Mouse (Mus musculus) MEL (cell line): ENCODE measurements around the gene Neurod4. TPM values are rescaled to one million over a fixed set of nuclear protein-coding genes. Genes with fewer than 3 reads are reported as not detected.
A peak's percentile ranks its signal among the peaks of the same experiment; 100 is the strongest.

Source experiments
- DNase-seq: peaks from one replicate; pipeline ENCODE4 v3.0.0; 2011; ENCODE audit warnings: low read depth, low spot score
- H3K27ac ChIP-seq: 2 replicates; pipeline ENCODE4 v1.5.1; 2012; ENCODE audit warnings: low read depth, mild to moderate bottlenecking, control low read depth, low read length, moderate library complexity; ENCODE audit not compliant: control insufficient read depth
- H3K27me3 ChIP-seq, 2 experiments: fragments of 150-350 bp in 1 of 2; sonication (generic) in 1 of 2; 2 replicates each; pipeline ENCODE4 v1.6.1; 2012; ENCODE audit warnings: low read length in 2 of 2, mild to moderate bottlenecking in 2 of 2, improper control_type of control experiment in 1 of 2, moderate library complexity in 1 of 2; ENCODE audit not compliant: insufficient read depth in 2 of 2, control insufficient read depth in 1 of 2
- H3K36me3 ChIP-seq, 2 experiments: 2 replicates each; pipeline ENCODE4 v1.6.1; 2012 to 2014; ENCODE audit warnings: low read length in 2 of 2, improper control_type of control experiment in 1 of 2, inconsistent platforms in 1 of 2, mild to moderate bottlenecking in 1 of 2; ENCODE audit not compliant: insufficient read depth in 2 of 2, control insufficient read depth in 1 of 2
- H3K4me1 ChIP-seq, 2 experiments: fragments of 150-350 bp in 1 of 2; sonication (generic) in 1 of 2; 2 replicates each; pipeline ENCODE4 v1.6.1; 2012; ENCODE audit warnings: low read length in 2 of 2, improper control_type of control experiment in 1 of 2, mild to moderate bottlenecking in 1 of 2; ENCODE audit not compliant: insufficient read depth in 2 of 2, control insufficient read depth in 1 of 2
- H3K4me3 ChIP-seq, 2 experiments: fragments of 150-350 bp in 1 of 2; sonication (generic) in 1 of 2; 2 replicates each; pipeline ENCODE4 v1.5.1; 2012; ENCODE audit warnings: low read depth in 2 of 2, low read length in 2 of 2, mild to moderate bottlenecking in 2 of 2, moderate library complexity in 2 of 2, control low read depth in 1 of 2, improper control_type of control experiment in 1 of 2; ENCODE audit not compliant: control insufficient read depth in 1 of 2, insufficient read depth in 1 of 2
- H3K79me2 ChIP-seq: 2 replicates; pipeline ENCODE4 v1.6.1; 2012; ENCODE audit warnings: mild to moderate bottlenecking, low read length, moderate library complexity; ENCODE audit not compliant: control insufficient read depth, poor library complexity, insufficient read depth
- H3K9ac ChIP-seq: 2 replicates; pipeline ENCODE4 v1.6.1; 2012; ENCODE audit warnings: low read depth, mild to moderate bottlenecking, control low read depth, low read length, moderate library complexity; ENCODE audit not compliant: control insufficient read depth, poor library complexity, severe bottlenecking
- H3K9me3 ChIP-seq: fragments of 150-350 bp; sonication (generic); replicated peaks from 2 replicates; pipeline ENCODE4 v1.6.1; 2012; ENCODE audit warnings: mild to moderate bottlenecking, low read length, improper control_type of control experiment, moderate library complexity; ENCODE audit not compliant: insufficient read depth
- BHLHE40 ChIP-seq: IDR thresholded peaks from 2 replicates; pipeline ENCODE4 v1.6.1; 2012; ENCODE audit warnings: low read depth, mild to moderate bottlenecking, inconsistent platforms, low read length, improper control_type of control experiment, borderline replicate concordance
- CHD1 ChIP-seq: IDR thresholded peaks from 2 replicates; pipeline ENCODE4 v1.6.1; 2012; ENCODE audit warnings: low read depth, mild to moderate bottlenecking, inconsistent platforms, low read length, improper control_type of control experiment
- CHD2 ChIP-seq: IDR thresholded peaks from 2 replicates; pipeline ENCODE4 v1.6.1; 2011; ENCODE audit warnings: low read length, improper control_type of control experiment
- CTCF ChIP-seq, 3 experiments: IDR thresholded peaks in 2 of 3; conservative IDR thresholded peaks in 1 of 3; 2 replicates each; pipeline ENCODE4 v1.5.1; 2011 to 2012; ENCODE audit warnings: low read length in 3 of 3, low read depth in 2 of 3, mild to moderate bottlenecking in 2 of 3, improper control_type of control experiment in 1 of 3, inconsistent platforms in 1 of 3, mixed read lengths in 1 of 3, moderate library complexity in 1 of 3; ENCODE audit not compliant: control insufficient read depth in 1 of 3, insufficient read depth in 1 of 3, poor library complexity in 1 of 3, severe bottlenecking in 1 of 3
- E2F4 ChIP-seq: IDR thresholded peaks from 2 replicates; pipeline ENCODE4 v1.6.1; 2011; ENCODE audit warnings: low read depth, low read length, improper control_type of control experiment, borderline replicate concordance
- ELF1 ChIP-seq: IDR thresholded peaks from 2 replicates; pipeline ENCODE4 v1.6.1; 2014; ENCODE audit warnings: low read depth, mild to moderate bottlenecking, inconsistent platforms, low read length, improper control_type of control experiment, moderate library complexity
- EP300 ChIP-seq, 2 experiments: IDR thresholded peaks; 2 replicates each; pipeline ENCODE4 v1.6.1; 2011; ENCODE audit warnings: improper control_type of control experiment in 2 of 2, low read length in 2 of 2, low read depth in 1 of 2, mild to moderate bottlenecking in 1 of 2
- ETS1 ChIP-seq: IDR thresholded peaks from 2 replicates; pipeline ENCODE4 v1.6.1; 2012; ENCODE audit warnings: low read depth, mild to moderate bottlenecking, inconsistent platforms, low read length, improper control_type of control experiment, moderate library complexity
- GABPA ChIP-seq: IDR thresholded peaks from 2 replicates; pipeline ENCODE4 v1.6.1; 2012; ENCODE audit warnings: low read depth, mild to moderate bottlenecking, inconsistent platforms, low read length, improper control_type of control experiment, moderate library complexity
- GATA1 ChIP-seq: IDR thresholded peaks from 2 replicates; pipeline ENCODE4 v1.6.1; 2011; ENCODE audit warnings: low read depth, low read length, improper control_type of control experiment
- HCFC1 ChIP-seq: IDR thresholded peaks from 2 replicates; pipeline ENCODE4 v1.6.1; 2012; ENCODE audit warnings: low read depth, mild to moderate bottlenecking, inconsistent platforms, low read length, improper control_type of control experiment, moderate library complexity
- JUND ChIP-seq: IDR thresholded peaks from 2 replicates; pipeline ENCODE4 v1.6.1; 2011; ENCODE audit warnings: low read depth, mild to moderate bottlenecking, improper control_type of control experiment, low read length
- KAT2A ChIP-seq: conservative IDR thresholded peaks from 2 replicates; pipeline ENCODE4 v1.6.1; 2012; ENCODE audit warnings: low read depth, low read length, improper control_type of control experiment, inconsistent platforms
- MAFK ChIP-seq: IDR thresholded peaks from 2 replicates; pipeline ENCODE4 v1.6.1; 2011; ENCODE audit warnings: low read depth, mild to moderate bottlenecking, low read length, improper control_type of control experiment, borderline replicate concordance
- MAX ChIP-seq: IDR thresholded peaks from 2 replicates; pipeline ENCODE4 v1.6.1; 2011; ENCODE audit warnings: low read length, improper control_type of control experiment
- MAZ ChIP-seq: IDR thresholded peaks from 2 replicates; pipeline ENCODE4 v1.6.1; 2012; ENCODE audit warnings: low read depth, mild to moderate bottlenecking, inconsistent platforms, low read length, improper control_type of control experiment
- MEF2A ChIP-seq: IDR thresholded peaks from 2 replicates; pipeline ENCODE4 v1.6.1; 2014; ENCODE audit warnings: low read depth, mild to moderate bottlenecking, inconsistent platforms, low read length, improper control_type of control experiment; ENCODE audit not compliant: poor library complexity, insufficient replicate concordance, severe bottlenecking; ENCODE audit errors: extremely low read depth
- MXI1 ChIP-seq: IDR thresholded peaks from 2 replicates; pipeline ENCODE4 v1.6.1; 2011; ENCODE audit warnings: mild to moderate bottlenecking, low read depth, low read length, improper control_type of control experiment
- MYB ChIP-seq: IDR thresholded peaks from 2 replicates; pipeline ENCODE4 v1.6.1; 2011; ENCODE audit warnings: mild to moderate bottlenecking, low read depth, low read length, improper control_type of control experiment
- MYC ChIP-seq: IDR thresholded peaks from 2 replicates; pipeline ENCODE4 v1.6.1; 2011; ENCODE audit warnings: low read depth, mild to moderate bottlenecking, low read length, improper control_type of control experiment, moderate library complexity
- NELFE ChIP-seq: IDR thresholded peaks from 2 replicates; pipeline ENCODE4 v1.6.1; 2011; ENCODE audit warnings: low read depth, low read length, improper control_type of control experiment
- NRF1 ChIP-seq: IDR thresholded peaks from 2 replicates; pipeline ENCODE4 v1.6.1; 2014; ENCODE audit warnings: low read depth, mild to moderate bottlenecking, inconsistent platforms, low read length, improper control_type of control experiment, moderate library complexity; ENCODE audit not compliant: poor library complexity, insufficient read depth, severe bottlenecking
- POLR2A ChIP-seq, 2 experiments: IDR thresholded peaks; 2 replicates each; pipeline ENCODE4 v1.6.1; 2011 to 2012; ENCODE audit warnings: low read length in 2 of 2, mild to moderate bottlenecking in 2 of 2, control low read depth in 1 of 2, improper control_type of control experiment in 1 of 2, low read depth in 1 of 2, moderate library complexity in 1 of 2; ENCODE audit not compliant: control insufficient read depth in 1 of 2, insufficient read depth in 1 of 2, poor library complexity in 1 of 2
- POLR2AphosphoS2 ChIP-seq: IDR thresholded peaks from 2 replicates; pipeline ENCODE4 v1.6.1; 2011; ENCODE audit warnings: low read length, improper control_type of control experiment
- POLR2AphosphoS5 ChIP-seq: IDR thresholded peaks from 2 replicates; pipeline ENCODE4 v1.6.1; 2012; ENCODE audit warnings: low read depth, borderline replicate concordance, mild to moderate bottlenecking, inconsistent platforms, low read length, moderate library complexity, mixed read lengths
- RAD21 ChIP-seq: IDR thresholded peaks from 2 replicates; pipeline ENCODE4 v1.6.1; 2011; ENCODE audit warnings: mild to moderate bottlenecking, low read depth, low read length, improper control_type of control experiment
- RCOR1 ChIP-seq: IDR thresholded peaks from 2 replicates; pipeline ENCODE4 v1.6.1; 2012; ENCODE audit warnings: low read depth, mild to moderate bottlenecking, inconsistent platforms, low read length, improper control_type of control experiment
- SIN3A ChIP-seq: IDR thresholded peaks from 2 replicates; pipeline ENCODE4 v1.6.1; 2012; ENCODE audit warnings: low read length, improper control_type of control experiment, inconsistent platforms
- SMC3 ChIP-seq: IDR thresholded peaks from 2 replicates; pipeline ENCODE4 v1.6.1; 2011; ENCODE audit warnings: low read depth, low read length, improper control_type of control experiment
- TAL1 ChIP-seq: IDR thresholded peaks from 2 replicates; pipeline ENCODE4 v1.6.1; 2012; ENCODE audit warnings: mild to moderate bottlenecking, inconsistent platforms, low read length, moderate library complexity, mixed read lengths
- TBP ChIP-seq: IDR thresholded peaks from 2 replicates; pipeline ENCODE4 v1.8.0; 2011; ENCODE audit warnings: low read depth, low read length, improper control_type of control experiment
- TCF12 ChIP-seq: IDR thresholded peaks from 2 replicates; pipeline ENCODE4 v1.6.1; 2014; ENCODE audit warnings: low read depth, mild to moderate bottlenecking, inconsistent platforms, low read length, improper control_type of control experiment, moderate library complexity
- USF1 ChIP-seq: IDR thresholded peaks from 2 replicates; pipeline ENCODE4 v1.6.1; 2014; ENCODE audit warnings: low read depth, mild to moderate bottlenecking, inconsistent platforms, low read length, improper control_type of control experiment, moderate library complexity
- USF2 ChIP-seq, 2 experiments: IDR thresholded peaks; 2 replicates each; pipeline ENCODE4 v1.6.1; 2011 to 2012; ENCODE audit warnings: improper control_type of control experiment in 2 of 2, low read length in 2 of 2, borderline replicate concordance in 1 of 2, inconsistent platforms in 1 of 2, low read depth in 1 of 2, mild to moderate bottlenecking in 1 of 2; ENCODE audit not compliant: insufficient read depth in 1 of 2
- ZC3H11A ChIP-seq: IDR thresholded peaks from 2 replicates; pipeline ENCODE4 v1.6.1; 2012; ENCODE audit warnings: low read depth, mild to moderate bottlenecking, inconsistent platforms, low read length, improper control_type of control experiment
- ZKSCAN1 ChIP-seq: IDR thresholded peaks from 2 replicates; pipeline ENCODE4 v1.6.1; 2012; ENCODE audit warnings: low read depth, mild to moderate bottlenecking, inconsistent platforms, low read length, improper control_type of control experiment, moderate library complexity
- ZMIZ1 ChIP-seq: IDR thresholded peaks from 2 replicates; pipeline ENCODE4 v1.6.1; 2012; ENCODE audit warnings: low read depth, mild to moderate bottlenecking, inconsistent platforms, low read length, improper control_type of control experiment, moderate library complexity
- polyA plus RNA-seq, 2 experiments: library from polyadenylated mRNA; stranded (reverse) in 1 of 2; unstranded in 1 of 2; fragments of >175 nt in 1 of 2; fragments of >200 nt in 1 of 2; gene quantifications; 2 replicates each; pipeline versions ENCODE4 v1.2.1 to v1.2.4; 2012; ENCODE audit warnings: low replicate concordance in 2 of 2, low read depth in 1 of 2; ENCODE audit not compliant: insufficient read length in 2 of 2, insufficient read depth in 1 of 2, missing spikeins in 1 of 2
- total RNA-seq: library from RNA; depleted of rRNA; stranded (reverse); fragments of 300-350 nt; gene quantifications from 2 replicates; pipeline ENCODE4 v1.2.3, GENCODE M21; 2012

Neurod4 gene
- total and polyA plus RNA-seq, 3 experiments, result not detected

- H3K27me3 ChIP-seq, result no peaks in the 10 kb centered on the region
- no peaks in the 10 kb centered on the region for H3K9me3 ChIP-seq
- peak; percentile 95 for DNase-seq
- peak within 1 kb of the TSS; percentile 4 to 36; a peak in 2 of 4 replicates for H3K4me3 ChIP-seq
- peaks cover 8 to 16% of the 10 kb centered on the region in 2 experiments for H3K4me1 ChIP-seq
- no peaks in the 10 kb centered on the region; the same call in 1 of the 2 replicates for H3K79me2 ChIP-seq
- peaks cover 0 to 32% of the 10 kb centered on the region in 2 experiments; a peak in 2 of 4 replicates for H3K36me3 ChIP-seq
- peak within 1 kb of the TSS; percentile 56 for H3K9ac ChIP-seq
- H3K27ac ChIP-seq, result peak within 1 kb of the TSS; percentile 96
- TF ChIP-seq JUND (0 out of 2 replicates have a peak, but pooled peaks have one; percentile 68), HCFC1 (peak; percentile 69), TAL1 (peak; percentile 83), POLR2AphosphoS2 (no peak), MAZ (no peak), MYB (peak; percentile 74), MAFK (no peak), GATA1 (peak; percentile 94), BHLHE40 (no peak), MYC (peak; percentile 63; the same call in 1 of the 2 replicates), ZKSCAN1 (no peak), USF1 (no peak), POLR2A (IDR thresholded peaks at IDR 0.05; ENCODE audit: control insufficient read depth in 1 of 2, insufficient read depth in 1 of 2, low read depth in 1 of 2, low read length in 2 of 2, poor library complexity in 1 of 2) (peak in 1 of 2 experiments; percentile 64; a peak in 2 of 4 replicates), RAD21 (no peak), GABPA (no peak), TBP (peak; percentile 84), MXI1 (0 out of 2 replicates have a peak, but pooled peaks have one; percentile 37), MEF2A (no peak), CTCF (IDR thresholded peaks at IDR 0.05 in 2 of 3, conservative IDR thresholded peaks at IDR 0.05 in 1 of 3; ENCODE audit: control insufficient read depth in 1 of 3, insufficient read depth in 1 of 3, low read depth in 2 of 3, low read length in 3 of 3, poor library complexity in 1 of 3, severe bottlenecking in 1 of 3) (no peak), POLR2AphosphoS5 (no peak), TCF12 (peak; percentile 87; the same call in 1 of the 2 replicates), USF2 (IDR thresholded peaks at IDR 0.05; ENCODE audit: borderline replicate concordance in 1 of 2, insufficient read depth in 1 of 2, low read depth in 1 of 2, low read length in 2 of 2) (no peak), ELF1 (peak; percentile 59; the same call in 1 of the 2 replicates), RCOR1 (peak; percentile 95), CHD1 (no peak), SIN3A (peak; percentile 73), EP300 (IDR thresholded peaks at IDR 0.05; ENCODE audit: low read depth in 1 of 2, low read length in 2 of 2) (peak; percentile 96 to 97), ETS1 (peak; percentile 86), ZC3H11A (no peak), KAT2A (no peak), NRF1 (no peak), CHD2 (no peak), SMC3 (no peak), E2F4 (no peak), NELFE (peak; percentile 26; the same call in 1 of the 2 replicates), ZMIZ1 (no peak), MAX (0 out of 2 replicates have a peak, but pooled peaks have one; percentile 46)
Observed at GRCm38 (mm10) chr10:130322637-130323036, 42.6 kb upstream of the Neurod4 start, which contains the start of gene Tespa1. Gene Tespa1, plus strand, starts transcription at chr10:130322870.
